ENCODE assay signal across 8 mouse cellular contexts in the genomic region with DNA sequence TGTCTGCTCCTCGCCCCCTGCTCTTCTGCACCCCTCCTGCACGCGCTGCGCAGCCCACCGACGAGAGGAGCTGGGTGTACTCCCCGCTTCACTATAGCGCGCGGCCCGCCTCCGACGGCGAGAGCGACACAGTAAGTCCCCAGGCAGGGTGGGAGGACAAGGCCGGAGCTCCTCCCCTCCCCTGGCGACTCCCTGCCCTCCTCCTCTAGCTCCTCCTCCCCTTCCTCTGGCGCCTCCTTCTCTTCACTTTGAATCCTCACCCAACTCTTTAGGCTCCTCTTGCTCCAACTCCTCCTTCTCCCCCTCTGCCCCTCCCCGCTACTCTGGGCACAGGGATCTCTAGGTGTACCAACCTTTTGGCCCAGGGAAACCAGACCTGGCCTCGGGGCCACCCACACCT. TPM values are rescaled to one million over a fixed set of nuclear protein-coding genes. Genes with fewer than 3 reads are reported as not detected.
DNase-seq lines count a peak whose midpoint lies in the region; ATAC-seq lines count a peak whose summit lies in the region.

No protein-coding gene starts in this region.

- H3K27ac ChIP-seq in heart, embryonic 11.5 days (ENCODE audit: low read depth, low read length) = no peak overlapping the region
- H3K27ac ChIP-seq in limb, embryonic 12.5 days = peak overlapping the region; percentile 53; the same call in 1 of the 2 replicates
- no peak overlapping the region for H3K27ac ChIP-seq in midbrain, embryonic 15.5 days

- no peak for ATAC-seq in heart, embryonic 11.5 days (replicated peaks; ENCODE audit: insufficient number of reproducible peaks, low FRiP score, low TSS enrichment)
- ATAC-seq in limb, embryonic 12.5 days (ENCODE audit: insufficient number of reproducible peaks, insufficient read depth, low FRiP score, low TSS enrichment, low read depth) = no peak
- ATAC-seq in midbrain, embryonic 15.5 days (replicated peaks) = no peak

- no peak for DNase-seq in heart, postnatal 14 days
- DNase-seq in adrenal gland, adult 8-10 months = peak; percentile 84
- DNase-seq in heart, postnatal 4 days = peak; percentile 57
- DNase-seq in layer of hippocampus, postnatal 10 days (ENCODE audit: low spot score in 2 of 2) = no peak
- no peak for DNase-seq in frontal cortex, postnatal 10 days (ENCODE audit: low spot score in 2 of 2)

- H3K36me3 ChIP-seq in heart, embryonic 11.5 days (ENCODE audit: control insufficient read depth, insufficient read depth, low read length) = peaks cover 19% of the 10 kb centered on the region
- peaks cover 65% of the 10 kb centered on the region for H3K36me3 ChIP-seq in limb, embryonic 12.5 days
- H3K36me3 ChIP-seq in midbrain, embryonic 15.5 days (replicated peaks) = peaks cover 44% of the 10 kb centered on the region

- peaks cover 34% of the 10 kb centered on the region for H3K4me1 ChIP-seq in heart, embryonic 11.5 days (ENCODE audit: control insufficient read depth, insufficient read depth, low read length)
- H3K4me1 ChIP-seq in limb, embryonic 12.5 days (replicated peaks) = peaks cover 43% of the 10 kb centered on the region
- H3K4me1 ChIP-seq in midbrain, embryonic 15.5 days = peaks cover 21% of the 10 kb centered on the region

- H3K4me2 ChIP-seq in heart, embryonic 11.5 days = peak overlapping the region; percentile 63
- H3K4me2 ChIP-seq in limb, embryonic 12.5 days = peak overlapping the region; percentile 47
- peak overlapping the region; percentile 20 for H3K4me2 ChIP-seq in midbrain, embryonic 15.5 days

- H3K27me3 ChIP-seq in heart, embryonic 11.5 days (ENCODE audit: control insufficient read depth, insufficient read depth, low read length) = no peaks in the 10 kb centered on the region
- H3K27me3 ChIP-seq in limb, embryonic 12.5 days = peaks cover 4% of the 10 kb centered on the region; the same call in 1 of the 2 replicates
- H3K27me3 ChIP-seq in midbrain, embryonic 15.5 days (replicated peaks) = no peaks in the 10 kb centered on the region

- peak overlapping the region; percentile 66 for H3K9ac ChIP-seq in heart, embryonic 11.5 days (ENCODE audit: low read depth, low read length)
- H3K9ac ChIP-seq in limb, embryonic 12.5 days (replicated peaks) = peak overlapping the region; percentile 51
- no peak overlapping the region for H3K9ac ChIP-seq in midbrain, embryonic 15.5 days

- H3K4me3 ChIP-seq in heart, embryonic 11.5 days (ENCODE audit: low read depth, low read length) = peak overlapping the region; percentile 28
- H3K4me3 ChIP-seq in limb, embryonic 12.5 days (replicated peaks) = peak overlapping the region; percentile 16; the same call in 1 of the 2 replicates
- H3K4me3 ChIP-seq in midbrain, embryonic 15.5 days = no peak overlapping the region

- intact Hi-C loops in heart, postnatal 14 days (cut with DNase I) = no loop called here

- WGBS in heart, embryonic 11.5 days (ENCODE audit: insufficient replicate concordance) = 8% methylated on average over 20 of the region's 20 CpGs
- WGBS in limb, embryonic 12.5 days = 13% methylated on average over 20 of the region's 20 CpGs
- WGBS in midbrain, embryonic 15.5 days = 12% methylated on average over 20 of the region's 20 CpGs

- no peaks in the 10 kb centered on the region for H3K9me3 ChIP-seq in heart, embryonic 11.5 days (replicated peaks; ENCODE audit: control insufficient read depth, low read length)
- H3K9me3 ChIP-seq in limb, embryonic 12.5 days = no peaks in the 10 kb centered on the region
- no peaks in the 10 kb centered on the region for H3K9me3 ChIP-seq in midbrain, embryonic 15.5 days

RNA-seq across cellular contexts. Expression of a gene that starts 3.6 kb away (rescaled TPM):
- polyA plus RNA-seq in heart, embryonic 11.5 days (2014; fragmentation: Nextera tagmentation; extraction: Ambion mirVana) = 20.2 and 25.0 TPM in 2 replicates
- 10 to 100 TPM; 15.6 to 17.8 TPM for total RNA-seq in heart, postnatal 14 days (2021)
- 10 to 100 TPM; 37.7 to 47.5 (median 42.5) TPM for total RNA-seq in adrenal gland, adult 8-10 months (2022)
- 10 to 100 TPM; 20.7 to 21.0 TPM for total RNA-seq in heart, postnatal 4 days (2021)
- polyA plus RNA-seq in limb, embryonic 12.5 days (2016; fragmentation: Nextera tagmentation; extraction: Ambion mirVana) = 57.7 and 58.7 TPM in 2 replicates
- 35.8 and 38.3 TPM in 2 replicates for polyA plus RNA-seq in midbrain, embryonic 15.5 days (2015; fragmentation: Nextera tagmentation; extraction: Ambion mirVana)
- 10 to 100 TPM; 24.7 to 25.6 TPM for total RNA-seq in layer of hippocampus, postnatal 10 days (2021)

RNA-seq across cellular contexts. Expression of a gene that starts 11.3 kb away (rescaled TPM):
- 10.9 and 11.2 TPM in 2 replicates for polyA plus RNA-seq in heart, embryonic 11.5 days (2014; fragmentation: Nextera tagmentation; extraction: Ambion mirVana)
- total RNA-seq in heart, postnatal 14 days (2021) = 1 to 10 TPM; 5.3 to 7.9 TPM
- total RNA-seq in adrenal gland, adult 8-10 months (2022) = 10 to 100 TPM; 35.6 to 52.1 (median 42.0) TPM
- total RNA-seq in heart, postnatal 4 days (2021) = 1 to 10 TPM; 5.5 to 5.6 TPM
- 2.2 and 2.6 TPM in 2 replicates for polyA plus RNA-seq in limb, embryonic 12.5 days (2016; fragmentation: Nextera tagmentation; extraction: Ambion mirVana)
- polyA plus RNA-seq in midbrain, embryonic 15.5 days (2015; fragmentation: Nextera tagmentation; extraction: Ambion mirVana) = 5.7 and 6.2 TPM in 2 replicates
- 1 to 10 TPM; 1.9 to 2.9 TPM for total RNA-seq in layer of hippocampus, postnatal 10 days (2021)

RNA-seq across cellular contexts. Expression of a gene that starts 24.5 kb away (rescaled TPM):
- 30.2 and 32.1 TPM in 2 replicates for polyA plus RNA-seq in heart, embryonic 11.5 days (2014; fragmentation: Nextera tagmentation; extraction: Ambion mirVana)
- 10 to 100 TPM; 34.8 to 36.7 TPM for total RNA-seq in heart, postnatal 14 days (2021)
- total RNA-seq in adrenal gland, adult 8-10 months (2022) = 10 to 100 TPM; 42.6 to 61.1 (median 53.3) TPM
- total RNA-seq in heart, postnatal 4 days (2021) = 10 to 100 TPM; 52.0 to 55.4 TPM
- 63.9 and 68.5 TPM in 2 replicates for polyA plus RNA-seq in limb, embryonic 12.5 days (2016; fragmentation: Nextera tagmentation; extraction: Ambion mirVana)
- polyA plus RNA-seq in midbrain, embryonic 15.5 days (2015; fragmentation: Nextera tagmentation; extraction: Ambion mirVana) = 154 and 159 TPM in 2 replicates
- total RNA-seq in layer of hippocampus, postnatal 10 days (2021) = 100 to 1,000 TPM; 305 to 311 TPM

RNA-seq across cellular contexts. Expression of a gene that starts 25.8 kb away (rescaled TPM):
- polyA plus RNA-seq in heart, embryonic 11.5 days (2014; fragmentation: Nextera tagmentation; extraction: Ambion mirVana) = not detected in 2 replicates
- 1 to 10 TPM; 5.2 to 5.5 TPM for total RNA-seq in heart, postnatal 14 days (2021)
- 10 to 100 TPM in 2 of 4 experiments, 1 to 10 TPM in 2; 3.7 to 17.7 (median 9.3) TPM for total RNA-seq in adrenal gland, adult 8-10 months (2022)
- total RNA-seq in heart, postnatal 4 days (2021) = 1 to 10 TPM; 2.2 to 3.3 TPM
- polyA plus RNA-seq in limb, embryonic 12.5 days (2016; fragmentation: Nextera tagmentation; extraction: Ambion mirVana) = 0.05 TPM in 1 of 2 replicates, not detected in the other
- not detected in 2 replicates for polyA plus RNA-seq in midbrain, embryonic 15.5 days (2015; fragmentation: Nextera tagmentation; extraction: Ambion mirVana)
- 1 to 10 TPM in 1 of 2 experiments, under 1 TPM in 1; 0.94 to 1.2 TPM for total RNA-seq in layer of hippocampus, postnatal 10 days (2021)

RNA-seq across cellular contexts. Expression of a gene that starts 25.9 kb away (rescaled TPM):
- polyA plus RNA-seq in heart, embryonic 11.5 days (2014; fragmentation: Nextera tagmentation; extraction: Ambion mirVana) = 0.90 and 1.4 TPM in 2 replicates
- under 1 TPM; 0.14 to 0.34 TPM for total RNA-seq in heart, postnatal 14 days (2021)
- under 1 TPM; 0.22 to 0.81 (median 0.29) TPM for total RNA-seq in adrenal gland, adult 8-10 months (2022)
- total RNA-seq in heart, postnatal 4 days (2021) = under 1 TPM in 1 of 2 experiments, not detected in 1; 0.50 TPM
- polyA plus RNA-seq in limb, embryonic 12.5 days (2016; fragmentation: Nextera tagmentation; extraction: Ambion mirVana) = 3.2 and 3.6 TPM in 2 replicates
- polyA plus RNA-seq in midbrain, embryonic 15.5 days (2015; fragmentation: Nextera tagmentation; extraction: Ambion mirVana) = 6.9 and 8.0 TPM in 2 replicates
- 1 to 10 TPM; 1.4 to 2.3 TPM for total RNA-seq in layer of hippocampus, postnatal 10 days (2021)

Comparison
In these comparisons a context has a peak if more than half of its experiments do, and no peak if none do; other contexts are left out.
1. DNase-seq: peak in adrenal gland, adult 8-10 months (single experiment) and heart, postnatal 4 days (single experiment); none in heart, postnatal 14 days (0 of 2), layer of hippocampus, postnatal 10 days (0 of 2) and frontal cortex, postnatal 10 days (0 of 2).
2. RNA of a gene that starts 11.3 kb away (total RNA-seq): 35.6 to 52.1 TPM in adrenal gland, adult 8-10 months; 5.3 to 7.9 TPM in heart, postnatal 14 days, 5.5 to 5.6 TPM in heart, postnatal 4 days and 1.9 to 2.9 TPM in layer of hippocampus, postnatal 10 days; every median in the first group is over 4 times any median in the second.
3. RNA of a gene that starts 24.5 kb away (total RNA-seq): 305 to 311 TPM in layer of hippocampus, postnatal 10 days; 42.6 to 61.1 TPM in adrenal gland, adult 8-10 months, 52.0 to 55.4 TPM in heart, postnatal 4 days and 34.8 to 36.7 TPM in heart, postnatal 14 days; every median in the first group is over 4 times any median in the second.
4. Peak in every context shown above with its lines, with median percentiles within 50 percentile points of each other: H3K4me2 ChIP-seq.